Mouse (Mus musculus) bone marrow macrophage, adult 2 months (primary cell): ENCODE results near the gene Zfp46.

Source experiments
- CTCF ChIP-seq: IDR thresholded peaks from 2 replicates; pipeline ENCODE4 v1.5.1; 2012; ENCODE audit warnings: low read depth, mild to moderate bottlenecking, low read length, moderate library complexity
- POLR2A ChIP-seq: IDR thresholded peaks from 2 replicates; pipeline ENCODE4 v1.6.1; 2012; ENCODE audit warnings: mild to moderate bottlenecking, low read depth, low read length, borderline replicate concordance

GRCm38 (mm10) chr4:136327238-136327637 lies 42.8 kb downstream of the Zfp46 start:
- TF ChIP-seq CTCF (no peak), POLR2A (no peak)
